Mouse (Mus musculus): ENCODE measurements around the gene Man1c1. TPM values are rescaled to one million over a fixed set of nuclear protein-coding genes. Genes with fewer than 3 reads are reported as not detected.

The Man1c1 gene
- polyA plus RNA-seq, 1 experiment from 2014 or later: 5.3 TPM

DNA sequence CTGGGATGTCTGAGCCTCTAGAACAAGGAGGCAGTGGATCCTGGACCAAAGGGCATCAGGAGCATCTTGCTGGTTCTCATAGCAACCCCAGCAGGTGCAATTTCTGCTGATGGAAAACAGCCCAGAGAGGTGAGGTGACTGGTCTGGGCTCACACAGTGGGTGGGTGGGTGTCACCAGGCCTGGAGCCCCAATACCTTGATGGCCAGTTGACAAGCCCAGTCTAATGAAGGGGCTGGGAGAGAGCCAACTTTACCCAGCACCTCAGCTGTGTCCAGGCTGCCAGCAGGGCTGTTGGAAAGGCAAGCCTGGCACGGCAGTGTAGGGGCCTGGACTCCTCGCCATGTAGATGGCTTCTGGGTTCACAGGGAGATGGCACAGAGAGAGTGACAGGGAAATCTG lies 142.1 kb downstream of the Man1c1 start:
- no peak for ATAC-seq (ENCODE audit: low FRiP score)
- no peak overlapping the region for H3K4me2 ChIP-seq (replicated peaks; ENCODE audit: low read depth, low read length)
- H3K4me1 ChIP-seq (replicated peaks; ENCODE audit: control insufficient read depth, insufficient read depth, low read length): no peaks in the 10 kb centered on the region
- no peak overlapping the region for H3K4me3 ChIP-seq (ENCODE audit: low read depth, low read length)
- no peak overlapping the region for H3K9ac ChIP-seq (ENCODE audit: low read depth, low read length)
- H3K27ac ChIP-seq (ENCODE audit: low read depth, low read length): no peak overlapping the region
- H3K27me3 ChIP-seq (ENCODE audit: control insufficient read depth, insufficient read depth, low read length): no peaks in the 10 kb centered on the region
- DNase-seq (ENCODE audit: low spot score): no peak
- H3K9me3 ChIP-seq (ENCODE audit: control insufficient read depth, low read length): no peaks in the 10 kb centered on the region
- no peaks in the 10 kb centered on the region for H3K36me3 ChIP-seq (ENCODE audit: control insufficient read depth, insufficient read depth, low read length)
- WGBS: 95% methylated on average over 2 of the region's 2 CpGs

DNA sequence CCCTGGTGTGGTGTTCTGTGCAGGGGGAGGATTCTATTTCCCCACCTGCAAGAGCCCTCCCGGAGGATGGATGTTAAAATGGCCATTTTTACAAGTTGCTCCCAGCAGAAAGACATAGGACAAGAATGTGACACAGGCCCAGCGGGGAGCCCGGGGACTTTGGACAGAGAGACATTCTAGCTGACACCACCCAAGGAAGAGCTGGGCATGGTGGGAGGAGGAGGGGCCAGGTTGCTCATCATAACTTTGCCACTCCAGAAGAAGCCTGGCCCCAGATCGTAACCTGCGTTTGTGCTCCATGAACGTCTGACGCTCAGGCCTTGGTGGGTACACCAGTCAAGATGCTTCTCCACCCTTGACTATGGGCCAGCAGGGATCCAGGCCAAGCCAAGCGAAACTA lies 143.4 kb downstream of the Man1c1 start:
- Histone ChIP-seq H3K27ac (ENCODE audit: low read depth, low read length) (no peak overlapping the region), H3K27me3 (ENCODE audit: control insufficient read depth, insufficient read depth, low read length) (no peaks in the 10 kb centered on the region), H3K4me2 (replicated peaks; ENCODE audit: low read depth, low read length) (no peak overlapping the region), H3K4me3 (ENCODE audit: low read depth, low read length) (no peak overlapping the region), H3K9ac (ENCODE audit: low read depth, low read length) (no peak overlapping the region), H3K36me3 (ENCODE audit: control insufficient read depth, insufficient read depth, low read length) (no peaks in the 10 kb centered on the region), H3K4me1 (replicated peaks; ENCODE audit: control insufficient read depth, insufficient read depth, low read length) (no peaks in the 10 kb centered on the region), H3K9me3 (ENCODE audit: control insufficient read depth, low read length) (no peaks in the 10 kb centered on the region)
- DNase-seq (ENCODE audit: low spot score) (no peak), ATAC-seq (ENCODE audit: low FRiP score) (no peak)
- WGBS: 93% methylated on average over 8 of the region's 8 CpGs

DNA sequence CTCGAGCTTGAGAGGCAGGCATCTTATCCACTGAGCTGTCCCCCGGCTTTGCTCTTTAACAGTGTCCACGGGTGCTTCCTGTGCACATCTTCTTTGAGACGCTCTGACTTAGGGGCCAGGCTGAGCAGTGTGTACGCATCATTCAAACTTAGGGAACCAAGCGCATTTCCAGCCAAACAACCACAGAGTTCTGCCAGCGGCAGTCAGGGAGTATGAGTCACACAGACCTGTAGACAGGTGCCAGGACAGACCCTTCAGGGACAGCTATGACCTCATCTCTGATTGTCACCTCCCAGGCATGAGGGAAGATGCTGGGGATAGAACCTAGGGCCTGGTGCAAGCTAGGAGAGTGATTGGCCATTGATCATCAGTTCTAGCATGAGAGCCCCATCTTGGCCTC lies 144.9 kb downstream of the Man1c1 start:
- H3K4me3 ChIP-seq (ENCODE audit: low read depth, low read length): no peak overlapping the region
- H3K27me3 ChIP-seq (ENCODE audit: control insufficient read depth, insufficient read depth, low read length): no peaks in the 10 kb centered on the region
- H3K4me2 ChIP-seq (replicated peaks; ENCODE audit: low read depth, low read length): no peak overlapping the region
- no peak overlapping the region for H3K9ac ChIP-seq (ENCODE audit: low read depth, low read length)
- WGBS: 86% methylated on average over 7 of the region's 7 CpGs
- H3K27ac ChIP-seq (ENCODE audit: low read depth, low read length): no peak overlapping the region
- DNase-seq (ENCODE audit: low spot score): no peak
- no peak for ATAC-seq (ENCODE audit: low FRiP score)
- no peaks in the 10 kb centered on the region for H3K4me1 ChIP-seq (replicated peaks; ENCODE audit: control insufficient read depth, insufficient read depth, low read length)
- no peaks in the 10 kb centered on the region for H3K36me3 ChIP-seq (ENCODE audit: control insufficient read depth, insufficient read depth, low read length)
- H3K9me3 ChIP-seq (ENCODE audit: control insufficient read depth, low read length): no peaks in the 10 kb centered on the region

DNA sequence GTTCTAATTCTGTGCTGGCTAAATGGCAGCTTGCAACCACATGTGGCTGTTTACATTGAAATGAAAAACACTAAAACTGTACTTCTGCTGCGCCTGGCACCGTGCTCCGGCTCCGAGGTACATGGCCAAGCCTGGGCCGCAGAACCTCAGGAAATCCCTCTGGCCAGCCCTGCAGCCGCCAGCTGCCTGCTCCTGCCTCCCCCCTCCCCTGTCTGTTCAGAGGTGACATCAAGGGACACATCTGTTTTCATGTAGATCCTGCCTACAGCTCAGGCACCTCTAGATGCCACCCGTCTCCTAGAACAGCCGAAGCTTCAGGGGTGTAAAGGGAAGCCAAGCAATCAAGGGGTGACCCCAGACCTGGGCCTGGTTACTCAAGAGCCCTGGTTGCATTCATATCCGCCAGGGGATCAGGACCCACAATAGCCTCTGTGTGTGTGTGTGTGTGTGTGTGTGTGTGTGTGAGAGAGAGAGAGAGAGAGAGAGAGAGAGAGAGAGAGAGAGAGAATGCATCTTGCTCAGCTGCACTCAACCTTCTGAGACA lies 145.4 kb downstream of the Man1c1 start:
- 52% methylated on average over 9 of the region's 9 CpGs for WGBS
- H3K9me3 ChIP-seq (ENCODE audit: control insufficient read depth, low read length): no peaks in the 10 kb centered on the region
- no peaks in the 10 kb centered on the region for H3K4me1 ChIP-seq (replicated peaks; ENCODE audit: control insufficient read depth, insufficient read depth, low read length)
- H3K4me3 ChIP-seq (ENCODE audit: low read depth, low read length): no peak overlapping the region
- no peaks in the 10 kb centered on the region for H3K27me3 ChIP-seq (ENCODE audit: control insufficient read depth, insufficient read depth, low read length)
- H3K9ac ChIP-seq (ENCODE audit: low read depth, low read length): no peak overlapping the region
- no peaks in the 10 kb centered on the region for H3K36me3 ChIP-seq (ENCODE audit: control insufficient read depth, insufficient read depth, low read length)
- ATAC-seq (ENCODE audit: low FRiP score) (no peak), DNase-seq (ENCODE audit: low spot score) (no peak)
- no peak overlapping the region for H3K4me2 ChIP-seq (replicated peaks; ENCODE audit: low read depth, low read length)
- no peak overlapping the region for H3K27ac ChIP-seq (ENCODE audit: low read depth, low read length)

DNA sequence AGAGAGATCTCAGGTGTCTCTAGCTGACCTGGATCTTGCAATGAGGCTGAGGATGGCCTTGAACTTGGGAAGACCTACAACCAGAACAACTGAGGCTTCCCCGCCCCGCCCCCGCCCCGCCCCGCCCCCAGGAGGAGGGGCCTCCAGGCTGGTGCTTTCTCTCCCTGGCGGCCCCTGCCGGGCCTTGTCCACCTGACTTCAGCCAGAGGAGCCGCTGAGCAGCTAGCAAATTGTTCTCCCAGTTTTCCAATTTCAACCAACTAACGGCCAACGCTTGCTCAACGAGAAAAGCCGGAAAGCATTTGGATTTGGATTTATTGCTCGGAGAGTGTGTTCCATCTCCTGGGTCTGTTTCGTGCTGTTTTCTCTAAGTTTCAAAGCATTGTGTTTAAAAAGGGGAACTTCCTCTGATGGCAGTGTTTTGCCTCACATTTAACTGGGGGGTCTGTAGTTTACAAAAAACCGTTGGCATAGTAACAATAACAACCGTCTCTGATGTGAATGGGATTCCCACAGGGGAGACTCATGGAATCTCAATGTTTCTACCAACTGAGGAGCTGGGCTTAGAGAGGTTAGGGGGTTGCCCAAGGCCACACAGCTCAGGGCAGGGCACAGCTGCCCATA lies 146.4 kb downstream of the Man1c1 start:
- Histone ChIP-seq H3K9me3 (ENCODE audit: control insufficient read depth, low read length) (no peaks in the 10 kb centered on the region), H3K36me3 (ENCODE audit: control insufficient read depth, insufficient read depth, low read length) (no peaks in the 10 kb centered on the region), H3K4me2 (replicated peaks; ENCODE audit: low read depth, low read length) (no peak overlapping the region), H3K27ac (ENCODE audit: low read depth, low read length) (no peak overlapping the region), H3K27me3 (ENCODE audit: control insufficient read depth, insufficient read depth, low read length) (no peaks in the 10 kb centered on the region), H3K4me3 (ENCODE audit: low read depth, low read length) (no peak overlapping the region), H3K4me1 (replicated peaks; ENCODE audit: control insufficient read depth, insufficient read depth, low read length) (no peaks in the 10 kb centered on the region), H3K9ac (ENCODE audit: low read depth, low read length) (no peak overlapping the region)
- ATAC-seq (ENCODE audit: low FRiP score) (no peak), DNase-seq (ENCODE audit: low spot score) (no peak)
- 16% methylated on average over 16 of the region's 16 CpGs for WGBS

DNA sequence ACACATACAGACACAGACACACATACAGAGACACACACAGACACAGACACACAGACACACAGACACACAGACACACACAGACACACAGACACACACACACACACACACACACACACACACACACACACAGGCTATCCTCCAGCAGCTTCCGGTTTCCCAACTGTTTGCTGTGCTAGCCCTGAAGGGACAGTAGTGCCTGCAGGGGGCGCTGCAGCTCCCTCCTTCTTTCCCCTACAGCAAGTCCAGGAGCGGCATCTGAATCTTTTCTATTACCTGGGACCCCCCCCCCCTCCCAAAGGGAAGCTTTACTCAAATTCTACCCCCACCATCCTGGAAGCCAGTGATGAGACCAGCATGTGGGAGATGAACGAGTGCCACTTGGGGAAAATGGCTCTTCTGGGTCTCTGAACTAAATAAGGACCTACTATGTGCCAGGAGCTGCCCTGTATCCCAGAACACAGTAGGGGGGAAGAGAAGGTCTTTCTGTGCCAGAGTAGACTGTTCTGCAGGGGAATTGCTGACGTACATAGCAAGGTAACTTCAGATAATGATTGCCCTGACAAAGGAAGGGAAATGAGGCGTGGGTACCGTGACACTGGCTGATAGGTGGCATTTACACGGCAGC lies 148.0 kb downstream of the Man1c1 start:
- Histone ChIP-seq H3K9ac (ENCODE audit: low read depth, low read length) (no peak overlapping the region), H3K4me2 (replicated peaks; ENCODE audit: low read depth, low read length) (no peak overlapping the region), H3K27ac (ENCODE audit: low read depth, low read length) (no peak overlapping the region), H3K36me3 (ENCODE audit: control insufficient read depth, insufficient read depth, low read length) (no peaks in the 10 kb centered on the region), H3K27me3 (ENCODE audit: control insufficient read depth, insufficient read depth, low read length) (no peaks in the 10 kb centered on the region), H3K9me3 (ENCODE audit: control insufficient read depth, low read length) (no peaks in the 10 kb centered on the region), H3K4me1 (replicated peaks; ENCODE audit: control insufficient read depth, insufficient read depth, low read length) (no peaks in the 10 kb centered on the region; the same call in 1 of the 2 replicates), H3K4me3 (ENCODE audit: low read depth, low read length) (no peak overlapping the region)
- WGBS: 64% methylated on average over 8 of the region's 8 CpGs
- DNase-seq (ENCODE audit: low spot score) (peak; percentile 50), ATAC-seq (ENCODE audit: low FRiP score) (no peak)

DNA sequence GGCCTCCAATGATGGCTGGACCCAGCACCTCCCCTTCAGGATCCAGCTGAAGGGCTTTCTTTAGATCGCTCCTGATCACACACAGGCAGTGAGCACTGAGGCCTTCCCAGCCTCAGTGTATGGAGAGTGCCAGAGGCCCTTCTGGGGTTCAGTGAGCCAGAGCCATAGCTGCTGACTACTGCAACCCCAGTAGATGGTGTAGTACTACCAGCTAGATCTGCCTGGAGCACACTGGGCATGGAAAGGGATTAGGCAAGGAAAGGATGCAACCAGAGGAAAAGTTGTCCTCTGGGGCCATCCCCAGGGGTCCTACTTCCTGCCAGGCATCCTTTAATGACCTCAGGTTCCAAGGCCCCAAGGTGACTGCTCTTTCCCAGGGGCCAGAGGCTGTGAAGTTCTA lies 150.5 kb downstream of the Man1c1 start:
- ATAC-seq (ENCODE audit: low FRiP score): no peak
- no peak overlapping the region for H3K9ac ChIP-seq (ENCODE audit: low read depth, low read length)
- no peak overlapping the region for H3K4me2 ChIP-seq (replicated peaks; ENCODE audit: low read depth, low read length)
- WGBS: 78% methylated on average over 1 of the region's 1 CpGs
- no peaks in the 10 kb centered on the region for H3K27me3 ChIP-seq (ENCODE audit: control insufficient read depth, insufficient read depth, low read length)
- no peak for DNase-seq (ENCODE audit: low spot score)
- no peaks in the 10 kb centered on the region for H3K9me3 ChIP-seq (ENCODE audit: control insufficient read depth, low read length)
- H3K36me3 ChIP-seq (ENCODE audit: control insufficient read depth, insufficient read depth, low read length): peaks cover 4% of the 10 kb centered on the region; the same call in 1 of the 2 replicates
- H3K27ac ChIP-seq (ENCODE audit: low read depth, low read length): no peak overlapping the region
- no peaks in the 10 kb centered on the region; the same call in 1 of the 2 replicates for H3K4me1 ChIP-seq (replicated peaks; ENCODE audit: control insufficient read depth, insufficient read depth, low read length)
- H3K4me3 ChIP-seq (ENCODE audit: low read depth, low read length): no peak overlapping the region

DNA sequence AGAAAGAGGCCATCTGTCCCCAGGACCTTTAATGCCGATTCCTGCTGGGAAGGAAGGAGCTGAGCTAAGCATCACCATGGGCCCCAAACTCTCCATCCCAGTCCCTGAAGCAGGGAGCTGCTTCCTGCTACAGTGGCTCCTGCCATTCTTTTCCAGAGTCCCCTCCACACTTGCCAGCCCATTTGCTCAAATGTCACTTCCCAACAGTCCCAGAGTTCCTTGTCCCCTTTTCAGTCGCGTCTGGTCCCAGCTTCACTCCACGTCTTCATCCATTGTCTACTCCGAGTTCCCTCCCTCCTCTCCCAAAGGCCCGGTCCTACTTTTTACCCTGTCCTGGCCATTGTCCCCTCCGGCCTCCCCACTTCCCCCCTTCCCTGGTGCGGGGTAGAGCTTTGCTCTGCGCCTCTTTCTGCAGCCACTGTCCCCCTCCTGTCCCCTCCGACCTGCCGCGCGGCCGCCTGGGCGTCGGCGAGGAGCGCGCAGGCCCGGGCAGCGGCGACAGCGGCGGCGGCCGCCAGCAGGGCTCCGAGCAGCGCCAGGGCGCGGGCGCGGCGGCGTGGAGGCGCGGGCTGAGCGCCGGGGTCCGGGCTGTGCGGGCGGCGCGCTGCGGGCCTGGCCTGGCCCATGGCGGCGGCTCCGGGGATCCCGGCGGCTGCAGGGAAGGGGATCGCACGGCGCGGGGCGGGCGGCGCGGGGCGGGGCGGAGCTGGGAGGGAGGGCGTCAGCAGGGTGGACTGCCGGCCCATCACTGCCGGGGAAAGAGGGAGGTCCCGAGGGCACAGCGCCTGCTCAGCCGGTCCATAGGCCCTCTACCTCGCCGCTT lies 152.4 kb downstream of the Man1c1 start, which contains the start of gene Selenon:
Selenon (minus strand) TSS at position 673 of the 823 bp plus-strand sequence.
- DNase-seq (ENCODE audit: low spot score) (peak; percentile 77), ATAC-seq (ENCODE audit: low FRiP score) (peak; percentile 75)
- under 1% methylated on average over 45 of the region's 67 CpGs for WGBS
- Histone ChIP-seq H3K4me2 (replicated peaks; ENCODE audit: low read depth, low read length) (peak within 1 kb of the TSS; percentile 58), H3K27me3 (ENCODE audit: control insufficient read depth, insufficient read depth, low read length) (no peaks in the 10 kb centered on the region), H3K4me1 (replicated peaks; ENCODE audit: control insufficient read depth, insufficient read depth, low read length) (no peaks in the 10 kb centered on the region; the same call in 1 of the 2 replicates), H3K9ac (ENCODE audit: low read depth, low read length) (peak within 1 kb of the TSS; percentile 92), H3K9me3 (ENCODE audit: control insufficient read depth, low read length) (no peaks in the 10 kb centered on the region), H3K36me3 (ENCODE audit: control insufficient read depth, insufficient read depth, low read length) (peaks cover 8% of the 10 kb centered on the region; the same call in 1 of the 2 replicates), H3K4me3 (ENCODE audit: low read depth, low read length) (peak within 1 kb of the TSS; percentile 56), H3K27ac (ENCODE audit: low read depth, low read length) (peak within 1 kb of the TSS; percentile 83)
